Mouse (Mus musculus): ENCODE results near the gene Mtrr.

The Mtrr gene

GRCm38 (mm10) chr13:68581747-68582516 is at the start of gene Mtrr, which contains the start of gene Fastkd3:
Gene Mtrr, minus strand, starts transcription at chr13:68582149.
Gene Fastkd3, plus strand, starts transcription at chr13:68582234.
- DNase-seq: peak; percentile 98

GRCm38 (mm10) chr13:68627041-68627440 is 45.1 kb upstream of the Mtrr start:
- no peak for DNase-seq

- DNase-seq: no peak
Observed at GRCm38 (mm10) chr13:68622792-68623191, 40.8 kb upstream of the Mtrr start.

GRCm38 (mm10) chr13:68607652-68608405 is 25.9 kb upstream of the Mtrr start:
- DNase-seq: no peak

- no peak for DNase-seq
Observed at GRCm38 (mm10) chr13:68605689-68606126, 23.8 kb upstream of the Mtrr start.

GRCm38 (mm10) chr13:68603085-68603484 is 21.1 kb upstream of the Mtrr start:
- DNase-seq: no peak

GRCm38 (mm10) chr13:68601184-68601583 is 19.2 kb upstream of the Mtrr start:
- DNase-seq: peak; percentile 62

- DNase-seq: no peak
Observed at GRCm38 (mm10) chr13:68598953-68599352, 17.0 kb upstream of the Mtrr start.

- no peak for DNase-seq
Observed at GRCm38 (mm10) chr13:68597667-68598066, 15.7 kb upstream of the Mtrr start.

- DNase-seq: peak; percentile 70
Observed at GRCm38 (mm10) chr13:68597199-68597598, 15.2 kb upstream of the Mtrr start, which contains the start of gene 1700001L19Rik. Gene 1700001L19Rik, plus strand, starts transcription at chr13:68597421.

GRCm38 (mm10) chr13:68593797-68594196 is 11.8 kb upstream of the Mtrr start:
- no peak for DNase-seq

GRCm38 (mm10) chr13:68588352-68588751 is 6.4 kb upstream of the Mtrr start:
- DNase-seq: no peak

- no peak for DNase-seq
Observed at GRCm38 (mm10) chr13:68585441-68585840, 3.5 kb upstream of the Mtrr start.

GRCm38 (mm10) chr13:68583961-68584360 is 2.0 kb upstream of the Mtrr start:
- no peak for DNase-seq

- DNase-seq: no peak
Observed at GRCm38 (mm10) chr13:68582517-68582780, 500 bp upstream of the Mtrr start.

GRCm38 (mm10) chr13:68581086-68581740 is 736 bp downstream of the Mtrr start:
- DNase-seq: no peak

GRCm38 (mm10) chr13:68577945-68578344 is 4.0 kb downstream of the Mtrr start:
- peak; percentile 56 for DNase-seq

- DNase-seq: no peak
Observed at GRCm38 (mm10) chr13:68574398-68574797, 7.6 kb downstream of the Mtrr start.

GRCm38 (mm10) chr13:68572966-68573913 is 8.7 kb downstream of the Mtrr start:
- DNase-seq: no peak

- DNase-seq: no peak
Observed at GRCm38 (mm10) chr13:68572247-68572646, 9.7 kb downstream of the Mtrr start.

- DNase-seq: peak; percentile 81
Observed at GRCm38 (mm10) chr13:68569589-68570336, 12.2 kb downstream of the Mtrr start.

- DNase-seq: no peak
Observed at GRCm38 (mm10) chr13:68568548-68568947, 13.4 kb downstream of the Mtrr start.

Data from right cerebral cortex, adult 18-20 months (tissue).